Mouse (Mus musculus): ENCODE data around the gene Scgb1b29. TPM values are rescaled to one million over a fixed set of nuclear protein-coding genes. Genes with fewer than 3 reads are reported as not detected.
"Not testable (repeated sequence)": the region's sequence is repeated elsewhere in the genome, so short reads cannot be mapped to it uniquely, and the experiment has no call there.

The Scgb1b29 gene
- not detected in 2 replicates for polyA plus RNA-seq (2015; fragmentation: Nextera tagmentation; extraction: Ambion mirVana)

- not testable (repeated sequence) for ATAC-seq (ENCODE audit: borderline replicate concordance, extremely low read depth, low FRiP score, low TSS enrichment); H3K36me3 ChIP-seq; H3K4me3 ChIP-seq; H3K9me3 ChIP-seq; H3K4me1 ChIP-seq; H3K27me3 ChIP-seq; H3K9ac ChIP-seq; H3K27ac ChIP-seq; H3K4me2 ChIP-seq
- WGBS = 73% methylated on average over 4 of the region's 5 CpGs
Measured at GRCm38 (mm10) chr7:32441241-32441640, at the start of gene Scgb1b29. Gene Scgb1b29, plus strand, starts transcription at chr7:32441541.

DNA sequence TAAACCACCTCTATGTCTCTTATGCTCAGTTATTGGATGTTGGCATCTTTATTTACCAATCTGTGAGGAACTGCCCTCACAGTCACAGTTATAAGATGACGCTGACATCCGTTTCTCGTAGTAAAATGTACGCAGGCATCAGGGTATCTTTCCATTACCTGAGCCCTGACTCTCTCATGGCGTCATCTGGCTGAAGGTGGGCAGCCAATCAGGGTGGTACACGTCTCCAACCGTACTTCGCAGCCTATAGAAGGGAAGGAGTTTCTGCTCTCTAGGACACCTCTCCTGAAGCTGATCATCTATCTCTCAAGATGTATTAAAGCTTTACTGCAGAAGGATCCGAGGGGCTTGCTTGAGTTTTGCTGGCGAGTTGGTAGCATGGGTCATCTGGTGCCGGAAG lies 12.7 kb upstream of the Scgb1b29 start:
- H3K4me1 ChIP-seq; H3K4me3 ChIP-seq; H3K4me2 ChIP-seq; ATAC-seq (ENCODE audit: borderline replicate concordance, extremely low read depth, low FRiP score, low TSS enrichment); H3K9ac ChIP-seq; H3K27ac ChIP-seq; H3K9me3 ChIP-seq; H3K36me3 ChIP-seq; H3K27me3 ChIP-seq: not testable (repeated sequence)
- 85% methylated on average over 11 of the region's 11 CpGs for WGBS

Other genes starting within 250 kb of the Scgb1b29 start
- gene Scgb2b11, start 230.4 kb upstream of the Scgb1b29 start, polyA plus RNA-seq (2015; fragmentation: Nextera tagmentation; extraction: Ambion mirVana) = not detected in 2 replicates
- not detected in 2 replicates for gene Scgb1b11, start 218.7 kb upstream of the Scgb1b29 start, polyA plus RNA-seq (2015; fragmentation: Nextera tagmentation; extraction: Ambion mirVana)
- not detected in 2 replicates for gene Scgb2b12, start 114.3 kb upstream of the Scgb1b29 start, polyA plus RNA-seq (2015; fragmentation: Nextera tagmentation; extraction: Ambion mirVana)
- not detected in 2 replicates for gene Scgb1b12, start 107.4 kb upstream of the Scgb1b29 start, polyA plus RNA-seq (2015; fragmentation: Nextera tagmentation; extraction: Ambion mirVana)